Mouse (Mus musculus): ENCODE measurements around the gene Dnah10.
"Not testable (repeated sequence)": the region's sequence is repeated elsewhere in the genome, so short reads cannot be mapped to it uniquely, and the experiment has no call there.

Dnah10 gene

DNA sequence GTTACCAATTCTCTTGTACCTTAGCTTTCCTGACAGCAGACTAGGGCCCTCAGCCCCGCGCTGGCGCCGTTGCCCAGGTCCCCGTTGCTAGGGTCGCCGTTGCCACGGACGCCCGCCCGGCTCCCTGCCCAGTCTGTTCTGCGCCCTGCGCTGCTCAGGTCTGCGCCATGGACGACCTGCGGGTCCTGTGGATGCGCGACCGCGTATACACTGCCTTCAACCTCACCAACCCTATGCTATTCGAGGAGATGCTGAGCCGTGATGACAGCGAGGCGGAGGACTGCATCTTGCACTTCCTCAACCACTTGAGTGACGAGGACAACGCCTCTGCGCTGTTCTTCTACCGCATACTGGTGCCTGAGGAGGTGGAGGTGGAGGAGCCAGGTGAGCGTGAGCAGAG lies at the start of gene Dnah10:
TSS of gene Dnah10 (plus strand) at position 89 of the 400 bp plus-strand sequence.
- DNase-seq = no peak

DNA sequence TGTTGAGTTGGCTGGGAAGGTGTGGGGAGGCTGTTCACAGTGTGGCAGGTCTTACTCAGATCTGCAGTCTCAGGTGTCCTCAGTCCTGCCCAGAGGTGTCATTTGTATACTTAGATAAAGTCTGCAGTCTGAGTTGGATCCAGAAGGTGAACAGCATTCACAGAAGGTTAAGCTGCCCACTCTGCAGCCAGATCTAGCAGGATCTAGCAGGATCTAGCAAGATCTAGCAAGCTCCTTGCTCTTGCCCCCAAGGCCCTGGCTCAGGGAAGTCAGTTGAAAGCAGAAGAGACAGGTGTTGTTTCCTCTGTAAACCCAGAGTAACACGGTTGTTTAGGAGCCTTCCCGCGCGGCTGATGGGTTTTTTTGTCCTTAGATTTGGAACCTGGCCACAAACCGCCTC lies 11.1 kb upstream of the Dnah10 start:
- peak; percentile 28 to 31 for DNase-seq

DNA sequence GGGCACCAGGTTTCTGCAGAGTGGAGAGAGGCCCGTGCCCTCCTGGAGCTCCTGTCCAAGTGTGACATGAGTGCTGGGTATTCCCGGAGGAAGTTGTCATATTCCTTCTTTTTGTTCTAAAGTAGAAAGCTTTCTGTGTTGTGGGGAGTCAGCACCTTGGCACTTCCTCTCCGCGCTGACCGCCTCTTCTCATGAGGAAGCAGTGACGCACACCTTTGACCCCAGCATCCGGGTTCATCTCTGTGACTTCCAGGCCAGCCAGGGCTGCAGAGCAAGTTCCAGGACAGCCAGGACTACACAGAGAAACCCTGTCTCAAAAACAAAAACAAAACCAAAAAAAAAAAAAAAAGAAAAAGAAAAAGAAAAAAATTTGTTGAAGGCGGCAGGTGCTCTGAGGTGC lies 9.8 kb upstream of the Dnah10 start:
- peak; percentile 78 to 81 for DNase-seq

DNA sequence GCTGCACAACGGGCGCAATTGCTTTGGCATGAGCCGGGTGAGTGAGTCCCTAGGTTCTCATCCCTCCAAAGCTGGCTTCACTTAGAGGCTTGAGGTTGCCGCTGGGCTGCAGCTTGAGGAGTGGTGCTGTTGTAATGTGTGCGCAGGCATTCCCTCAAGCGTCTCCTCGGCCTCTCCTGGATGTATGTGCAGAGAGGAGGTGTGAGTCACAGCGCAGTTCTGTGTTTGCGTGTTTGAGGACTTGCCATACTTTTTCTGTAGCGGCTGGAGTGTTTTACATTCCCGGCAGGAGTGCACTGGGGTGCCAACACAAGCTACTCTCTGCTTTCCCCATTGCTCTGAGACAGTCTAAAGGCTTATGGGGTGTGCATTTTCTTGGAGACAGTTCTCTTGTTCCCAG lies 6.9 kb upstream of the Dnah10 start:
- DNase-seq = no peak

DNA sequence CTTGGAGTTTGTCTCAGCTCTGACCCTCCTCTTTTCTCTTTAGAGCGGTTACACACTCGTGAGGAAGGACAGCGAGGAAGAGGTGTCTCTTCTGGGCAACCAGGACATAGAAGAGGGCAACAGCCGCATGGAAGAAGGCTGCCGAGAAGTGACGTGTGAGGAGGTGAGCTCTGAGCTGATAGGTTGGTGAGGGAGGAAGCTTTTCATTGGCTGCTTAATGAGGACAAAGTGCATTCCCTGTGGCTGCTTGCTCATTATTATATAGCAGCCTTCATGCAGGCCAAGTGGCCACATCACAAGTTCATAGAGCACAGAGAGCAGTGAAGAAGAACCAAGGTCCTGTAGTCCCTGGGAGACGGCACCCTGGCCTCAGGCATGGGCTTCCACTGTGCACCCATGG lies 6.5 kb upstream of the Dnah10 start:
- DNase-seq = peak; percentile 60 to 61

DNA sequence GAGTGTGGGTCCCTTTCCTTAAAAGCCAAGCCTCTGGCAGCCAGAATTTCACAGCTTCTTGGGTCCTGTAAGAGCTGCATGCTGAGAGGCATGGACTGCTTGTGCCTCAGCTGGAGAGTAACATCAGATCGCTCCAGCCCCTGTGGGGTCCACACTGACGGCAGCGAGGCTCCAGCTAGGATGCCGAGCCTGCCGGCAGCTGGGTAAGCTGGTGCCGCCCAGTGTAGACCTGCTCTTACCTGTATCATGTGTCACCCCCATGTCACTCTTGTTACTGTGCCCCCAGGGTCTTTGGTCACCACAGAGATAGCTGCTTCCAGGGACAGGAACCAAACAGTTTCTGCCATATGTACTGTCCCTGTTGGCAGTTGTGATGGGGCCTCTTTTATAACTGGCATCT lies 1.8 kb upstream of the Dnah10 start:
- DNase-seq = no peak

DNA sequence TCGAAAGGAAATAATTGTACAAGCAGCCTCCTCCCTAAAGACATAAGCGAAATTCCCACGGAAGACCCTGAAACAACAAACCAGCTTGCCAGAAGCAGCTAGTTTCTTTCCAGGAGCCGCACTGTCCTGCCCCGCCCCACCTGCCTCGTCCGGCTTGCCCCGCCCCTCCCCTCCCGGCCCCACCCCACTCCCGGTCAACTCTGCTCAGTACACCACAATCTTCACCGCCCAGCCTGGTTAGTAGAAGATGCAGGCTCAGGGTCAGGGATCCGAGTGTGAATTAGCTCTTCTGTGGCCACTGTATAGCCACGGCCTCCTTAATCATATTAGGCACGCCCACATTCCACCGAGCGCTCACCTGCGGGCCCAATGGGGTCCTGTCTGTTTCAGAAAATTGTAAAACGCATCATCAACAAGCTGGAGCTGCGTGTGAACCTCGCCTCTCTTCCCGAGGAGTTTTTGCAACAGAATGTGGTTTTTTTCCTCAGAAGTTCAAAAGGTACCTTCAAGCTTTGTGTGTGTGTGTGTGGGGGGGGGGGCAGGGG lies 4.8 kb downstream of the Dnah10 start:
- DNase-seq = peak; percentile 30 to 61

DNA sequence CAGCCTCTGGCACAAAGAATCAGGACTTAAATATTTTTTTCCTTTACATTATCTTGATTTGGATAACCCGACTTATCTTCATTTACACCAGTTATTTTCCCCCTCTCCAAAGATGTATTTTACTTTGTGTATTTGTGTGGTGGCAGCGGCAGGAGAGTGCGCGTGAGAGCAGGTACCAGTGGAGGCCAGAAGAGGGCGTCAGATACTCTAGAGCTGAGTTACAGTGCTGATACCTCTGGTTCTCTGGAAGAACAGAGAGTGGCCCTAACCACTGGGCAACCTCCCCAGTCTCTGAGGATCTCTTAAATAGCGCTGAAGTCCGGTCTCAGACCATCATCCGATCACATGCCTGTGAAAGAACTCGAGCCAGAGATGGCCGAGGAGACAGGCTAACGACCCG lies 9.1 kb downstream of the Dnah10 start:
- DNase-seq = no peak

DNA sequence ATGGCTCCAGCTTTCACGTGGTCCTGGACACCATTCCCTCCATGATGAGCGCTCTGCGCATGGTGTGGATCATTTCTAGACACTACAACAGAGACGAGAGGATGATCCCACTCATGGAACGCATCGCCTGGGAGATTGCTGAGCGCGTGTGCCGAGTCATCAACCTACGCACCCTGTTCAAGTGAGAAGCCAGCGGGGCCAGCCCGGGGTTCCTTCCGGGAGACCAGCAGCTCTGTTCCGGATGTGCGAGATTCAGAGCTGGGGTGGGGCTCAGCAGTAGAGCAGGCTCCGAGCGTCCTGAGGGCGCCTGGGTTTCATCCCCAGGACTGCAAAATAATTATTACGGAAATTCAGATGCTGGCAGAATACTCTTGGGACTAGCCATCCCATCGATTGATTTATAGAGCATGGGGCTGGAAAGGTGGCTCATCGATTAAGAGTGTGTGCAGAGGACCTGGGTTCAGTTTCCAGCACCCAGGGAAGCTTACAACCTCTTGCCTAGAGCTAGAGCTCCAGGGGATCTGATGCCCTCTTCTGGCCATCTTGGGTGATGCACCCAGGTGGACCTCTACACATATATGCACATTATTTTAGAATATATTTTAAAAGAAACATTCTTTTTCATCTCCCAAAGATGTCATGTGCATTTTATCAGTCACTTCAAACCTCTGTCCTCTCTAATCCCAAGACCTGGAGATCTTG lies 17.2 kb downstream of the Dnah10 start:
- DNase-seq = peak in 1 of 2 experiments; percentile 16

DNA sequence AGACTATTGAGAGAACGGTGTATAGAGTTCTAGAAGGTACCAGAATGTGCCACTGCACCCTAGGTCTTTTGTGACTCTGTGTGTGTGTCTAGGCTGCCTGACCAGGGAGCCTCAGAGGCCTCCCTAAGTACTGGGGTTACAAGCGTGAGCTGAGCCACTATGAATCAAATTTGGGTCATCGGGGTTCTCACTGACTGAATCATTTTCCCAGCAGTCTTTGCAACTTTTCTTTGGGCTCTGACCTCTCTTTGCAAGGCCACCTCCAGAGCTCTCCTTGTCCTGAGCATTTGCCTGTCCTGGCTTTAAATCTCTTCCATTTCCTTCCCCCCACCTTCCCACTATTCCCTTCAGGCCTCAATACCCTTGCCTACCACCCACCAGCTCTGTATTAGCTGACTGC lies 19.0 kb downstream of the Dnah10 start:
- no peak for DNase-seq

DNA sequence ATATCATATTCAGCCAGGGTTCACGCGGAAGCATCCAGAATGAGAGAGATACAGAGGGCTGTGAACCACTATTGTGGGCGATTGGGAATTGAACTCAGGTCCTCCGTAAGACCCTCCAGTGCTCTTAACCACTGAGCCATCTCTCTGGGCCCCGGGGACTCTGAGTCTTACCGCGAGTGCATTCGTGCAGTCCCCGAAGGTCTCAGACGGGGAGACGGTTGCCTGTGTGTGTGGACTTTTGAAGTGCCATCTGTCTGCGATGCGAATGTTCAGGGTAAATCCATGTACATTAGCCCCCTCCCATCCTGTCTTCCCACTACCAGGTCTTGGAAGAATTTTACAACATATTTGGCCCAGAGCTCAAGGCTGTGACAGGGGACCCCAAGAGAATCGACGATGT lies 21.3 kb downstream of the Dnah10 start:
- no peak for DNase-seq

DNA sequence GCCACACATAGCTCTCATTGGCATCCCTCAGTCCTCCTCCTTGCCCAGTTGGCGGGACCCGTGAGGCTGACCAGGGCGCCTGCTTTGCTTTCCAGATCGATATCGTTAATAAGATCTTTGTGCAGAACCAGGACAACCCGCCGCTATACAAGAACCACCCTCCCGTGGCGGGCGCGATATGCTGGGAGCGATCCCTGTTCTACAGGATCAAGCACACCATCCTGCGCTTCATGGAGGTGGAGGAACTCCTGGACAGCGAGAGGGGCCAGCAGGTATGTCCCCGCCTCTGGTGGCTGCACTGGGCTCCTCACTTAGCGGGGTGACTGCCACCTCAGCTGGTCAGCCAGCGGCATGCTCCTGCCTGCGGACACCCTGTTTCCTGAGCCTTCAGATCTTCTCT lies 23.4 kb downstream of the Dnah10 start:
- DNase-seq = no peak

DNA sequence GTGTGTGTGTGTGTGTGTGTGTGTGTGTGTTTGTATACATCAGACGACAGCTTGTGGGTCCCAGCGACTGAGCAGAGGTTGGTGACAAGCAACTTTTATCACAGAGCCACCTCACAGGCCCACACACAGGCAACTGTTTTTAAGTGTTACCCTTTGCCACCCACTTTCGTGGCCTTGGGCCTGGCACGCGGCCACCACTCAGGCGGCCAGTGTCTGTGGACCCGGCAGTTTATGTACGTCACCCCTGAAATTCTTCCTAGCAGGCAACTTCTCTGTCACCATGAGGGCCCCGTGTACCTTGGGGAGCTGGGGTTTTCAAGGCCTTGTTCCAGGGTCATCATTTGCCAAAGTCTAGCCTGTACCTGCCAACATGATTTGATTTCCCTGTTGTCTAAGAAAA lies 26.8 kb downstream of the Dnah10 start:
- DNase-seq = no peak

DNA sequence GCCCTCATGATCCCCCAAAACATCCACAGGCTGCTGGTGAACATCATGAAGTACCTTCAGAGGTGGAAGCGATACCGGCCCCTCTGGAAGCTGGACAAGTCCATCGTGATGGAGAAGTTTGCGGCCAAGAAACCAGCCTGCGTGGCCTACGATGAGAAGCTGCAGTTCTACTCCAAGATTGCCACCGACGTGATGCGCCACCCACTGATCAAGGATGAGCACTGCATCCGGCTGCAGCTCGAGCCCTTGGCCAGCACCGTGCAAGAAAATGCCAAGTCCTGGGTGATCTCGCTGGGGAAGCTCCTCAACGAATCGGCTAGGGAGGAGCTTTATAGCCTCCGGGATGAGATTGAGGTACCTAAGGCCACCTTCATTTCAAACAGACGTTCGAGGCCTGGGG lies 36.1 kb downstream of the Dnah10 start:
- peak in 1 of 2 experiments; percentile 27 for DNase-seq

DNA sequence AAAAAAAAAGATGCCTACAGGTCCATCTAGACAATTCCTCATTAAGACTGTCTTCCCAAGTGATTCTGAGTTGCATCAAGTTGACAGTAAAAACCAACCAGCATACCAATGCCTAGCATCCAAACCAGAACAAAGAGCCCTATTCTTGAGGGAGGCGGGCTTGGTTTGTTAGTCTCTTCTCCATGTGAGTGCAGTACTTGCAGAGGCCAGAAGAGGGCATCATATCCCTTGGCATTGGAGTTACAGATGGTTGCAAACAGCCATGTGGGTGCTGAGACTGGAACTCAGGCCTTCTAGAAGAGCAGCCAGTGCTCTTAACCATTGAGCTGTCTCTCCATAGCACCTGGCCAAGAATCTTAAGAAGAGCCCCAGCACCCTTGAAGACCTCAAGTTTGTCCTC lies 36.9 kb downstream of the Dnah10 start:
- DNase-seq = no peak

DNA sequence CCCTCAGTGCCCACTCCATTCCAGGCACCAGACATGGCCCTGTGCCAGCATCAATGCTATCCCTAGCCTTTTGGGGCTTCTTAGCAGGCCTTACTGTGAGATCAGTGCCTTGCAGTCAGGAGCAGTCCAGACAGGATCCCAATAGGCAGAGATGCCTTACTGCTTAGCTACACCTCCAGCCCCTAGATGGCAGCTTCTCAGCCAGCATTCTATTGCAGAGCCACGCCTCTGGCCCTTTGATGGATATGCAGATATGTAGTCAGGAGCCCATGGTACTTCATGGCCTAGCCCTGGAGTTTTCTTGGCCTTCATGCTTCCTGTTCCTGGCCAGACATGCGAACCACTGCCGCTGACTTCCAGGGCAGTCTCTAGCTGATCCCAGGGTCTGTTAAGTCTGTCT lies 49.7 kb downstream of the Dnah10 start:
- no peak for DNase-seq

DNA sequence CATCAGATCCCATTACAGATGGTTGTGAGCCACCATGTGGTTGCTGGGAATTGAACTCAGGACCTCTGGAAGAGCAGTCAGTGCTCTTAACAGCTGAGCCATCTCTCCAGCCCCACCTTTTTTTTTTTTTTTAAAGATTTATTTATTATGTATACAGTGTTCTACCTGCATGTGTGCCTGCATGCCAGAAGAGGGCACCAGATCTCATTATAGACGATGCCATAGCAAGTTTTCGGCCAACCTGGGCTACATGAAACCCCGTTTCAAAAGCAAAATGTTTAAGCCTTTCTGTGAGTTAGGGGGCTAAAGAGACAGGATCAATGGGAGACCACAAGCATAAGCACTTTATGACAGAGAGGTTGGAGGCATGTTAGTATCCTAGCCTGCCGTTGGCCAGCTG lies 51.4 kb downstream of the Dnah10 start:
- DNase-seq = not testable (repeated sequence)

DNA sequence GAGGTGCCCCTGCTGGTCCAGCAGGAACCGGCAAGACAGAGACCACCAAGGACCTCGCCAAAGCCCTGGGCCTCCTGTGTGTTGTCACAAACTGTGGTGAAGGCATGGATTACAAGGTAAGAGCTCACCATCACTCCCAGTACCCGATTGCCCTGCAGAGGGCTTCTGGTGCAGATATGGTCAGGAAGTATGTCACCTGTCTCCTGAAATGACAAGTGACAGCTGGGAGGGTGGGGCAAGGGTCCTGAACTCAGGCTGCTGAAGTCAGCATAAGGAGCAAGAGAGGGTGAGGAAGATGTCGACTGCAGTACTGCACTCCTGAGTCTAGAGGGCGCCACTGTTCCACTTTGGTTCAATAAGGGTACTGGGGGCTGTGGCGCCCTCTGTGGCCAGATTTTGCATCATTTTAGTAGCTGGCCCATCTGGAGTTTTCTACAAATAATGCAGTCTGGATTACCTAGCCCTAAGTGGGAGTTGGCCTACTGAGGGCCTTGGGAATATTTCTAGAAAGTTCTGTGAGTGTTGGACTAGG lies 52.4 kb downstream of the Dnah10 start:
- peak; percentile 12 to 68 for DNase-seq

DNA sequence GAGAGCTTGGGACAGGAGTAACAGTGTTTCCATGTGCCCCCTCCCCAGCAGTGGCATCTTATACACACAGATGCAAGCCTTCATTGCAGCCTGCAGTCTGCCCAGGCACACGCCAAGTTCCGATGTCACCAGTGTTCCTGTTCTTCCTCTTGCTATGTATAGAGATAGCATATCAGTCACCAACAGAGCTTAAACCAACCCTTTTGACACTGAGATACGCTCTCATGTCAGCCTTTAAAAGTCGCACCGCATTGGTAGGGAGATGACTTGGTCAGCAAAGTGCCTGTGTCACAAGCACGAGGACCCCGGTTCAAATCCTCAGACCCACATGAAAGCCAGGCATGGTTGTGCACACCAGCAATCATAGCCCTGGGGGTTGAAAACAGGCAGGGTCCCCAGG lies 55.0 kb downstream of the Dnah10 start:
- no peak for DNase-seq

DNA sequence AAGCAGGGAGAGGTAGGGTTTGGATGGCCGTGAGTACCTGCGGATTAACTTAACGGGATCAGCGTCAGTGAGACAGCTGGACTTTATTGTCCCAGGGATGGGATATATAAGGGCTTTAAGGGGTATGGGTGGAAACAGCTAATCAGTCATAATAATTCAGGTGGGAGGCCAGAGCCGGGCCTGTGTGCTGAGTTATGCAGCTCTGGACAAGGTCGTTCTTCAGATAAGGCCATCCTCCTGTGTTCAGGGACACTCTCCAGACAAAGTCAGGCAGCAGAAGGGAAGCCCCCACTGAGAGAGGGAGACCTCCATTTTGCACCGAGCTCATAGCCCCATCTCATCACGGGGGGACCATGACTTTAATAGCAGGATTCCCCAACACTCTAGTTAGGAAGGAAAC lies 56.8 kb downstream of the Dnah10 start:
- DNase-seq = no peak

DNA sequence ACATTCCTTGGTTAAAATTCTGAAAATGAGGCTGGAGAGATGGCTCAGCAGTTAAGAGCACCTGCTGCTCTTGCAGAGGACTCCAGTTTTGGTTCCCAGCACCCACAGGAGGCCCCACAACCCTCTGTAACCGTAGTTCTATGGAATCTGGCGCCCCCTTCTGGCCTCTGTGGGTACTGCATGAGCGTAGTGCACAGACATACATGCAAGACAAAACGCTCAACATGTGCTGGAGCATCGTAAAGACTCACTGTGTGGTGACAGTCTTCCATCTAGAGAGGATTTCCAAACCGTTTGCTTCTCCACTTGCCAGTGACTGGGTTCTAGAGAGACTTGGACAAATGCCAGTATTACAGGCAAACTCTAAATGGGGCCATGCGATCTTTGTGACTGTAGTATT lies 60.8 kb downstream of the Dnah10 start:
- no peak for DNase-seq

DNA sequence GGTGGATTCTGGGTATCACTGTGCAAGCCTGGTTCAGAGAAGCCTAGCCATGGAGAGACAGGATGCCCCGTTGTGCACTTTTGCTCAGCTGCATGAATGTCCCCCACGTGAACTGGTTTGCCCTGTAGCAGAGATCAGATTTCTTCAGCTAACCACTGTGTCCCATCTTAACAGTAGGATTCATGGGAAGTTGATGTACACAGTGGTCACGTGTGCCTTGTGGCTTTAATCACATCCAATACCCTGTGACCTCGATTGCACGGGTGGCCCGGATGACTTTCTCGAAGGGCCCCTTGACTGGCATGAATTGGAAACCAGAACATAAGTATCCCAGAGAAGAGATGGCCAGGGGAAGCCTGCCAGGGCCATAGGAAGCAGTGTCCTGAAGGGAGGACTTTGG lies 67.2 kb downstream of the Dnah10 start:
- DNase-seq = no peak

DNA sequence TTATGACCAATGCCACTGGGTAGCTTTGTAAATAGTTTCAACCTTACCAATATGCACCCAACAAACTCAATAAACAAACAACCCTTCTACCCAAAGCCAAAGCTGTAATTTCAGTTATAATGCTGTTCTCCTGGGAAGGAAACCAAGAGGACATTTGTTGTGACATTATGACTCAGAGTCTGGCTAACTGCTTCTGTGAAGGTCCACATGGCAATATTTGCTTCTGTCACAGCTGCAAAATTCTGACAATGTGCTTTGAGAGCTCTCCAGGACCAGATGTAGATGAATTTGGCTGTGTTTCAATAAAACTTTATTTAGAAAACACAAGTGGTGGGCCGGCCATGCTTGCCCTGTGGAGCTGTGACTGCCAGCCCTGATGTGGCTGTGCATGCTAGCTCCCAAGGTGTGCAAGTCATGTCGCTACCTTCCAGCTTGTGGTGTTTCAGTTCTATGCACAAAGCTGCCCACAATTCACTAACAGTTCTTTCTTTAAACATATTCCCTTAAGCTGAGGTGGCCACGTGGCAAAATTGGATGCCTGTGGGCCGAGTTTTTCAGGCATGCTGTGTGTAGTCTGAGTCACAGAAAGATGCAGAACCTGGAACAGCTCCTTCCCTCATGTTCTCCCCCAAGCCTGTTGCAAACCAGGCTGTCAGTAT lies 85.0 kb downstream of the Dnah10 start:
- no peak for DNase-seq

DNA sequence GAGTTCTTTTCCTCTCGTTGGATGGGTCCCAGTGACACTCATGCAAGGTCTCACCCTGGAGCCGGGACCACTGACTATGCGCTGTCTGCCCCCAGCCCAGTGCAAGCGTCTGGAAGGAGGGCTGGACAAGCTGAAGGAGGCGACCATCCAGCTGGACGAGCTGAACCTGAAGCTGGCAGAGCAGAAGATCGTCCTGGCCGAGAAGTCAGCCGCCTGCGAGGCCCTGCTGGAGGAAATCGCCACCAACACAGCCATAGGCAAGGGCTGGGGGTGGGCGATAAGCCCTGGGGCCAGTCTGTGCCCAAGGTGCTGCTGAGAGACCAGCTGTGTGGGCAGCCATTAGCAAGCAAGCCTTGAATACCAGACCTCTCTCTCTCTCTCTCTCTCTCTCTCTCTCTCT lies 87.6 kb downstream of the Dnah10 start:
- no peak for DNase-seq

All from kidney, postnatal 36 days (tissue).